Mouse (Mus musculus): Measurements from ENCODE around the gene Elof1. TPM values are rescaled to one million over a fixed set of nuclear protein-coding genes. Genes with fewer than 3 reads are reported as not detected.
A peak's percentile ranks its signal among the peaks of the same experiment; 100 is the strongest.

Gene Elof1
- polyA plus RNA-seq, 1 experiment = 130 TPM

DNA sequence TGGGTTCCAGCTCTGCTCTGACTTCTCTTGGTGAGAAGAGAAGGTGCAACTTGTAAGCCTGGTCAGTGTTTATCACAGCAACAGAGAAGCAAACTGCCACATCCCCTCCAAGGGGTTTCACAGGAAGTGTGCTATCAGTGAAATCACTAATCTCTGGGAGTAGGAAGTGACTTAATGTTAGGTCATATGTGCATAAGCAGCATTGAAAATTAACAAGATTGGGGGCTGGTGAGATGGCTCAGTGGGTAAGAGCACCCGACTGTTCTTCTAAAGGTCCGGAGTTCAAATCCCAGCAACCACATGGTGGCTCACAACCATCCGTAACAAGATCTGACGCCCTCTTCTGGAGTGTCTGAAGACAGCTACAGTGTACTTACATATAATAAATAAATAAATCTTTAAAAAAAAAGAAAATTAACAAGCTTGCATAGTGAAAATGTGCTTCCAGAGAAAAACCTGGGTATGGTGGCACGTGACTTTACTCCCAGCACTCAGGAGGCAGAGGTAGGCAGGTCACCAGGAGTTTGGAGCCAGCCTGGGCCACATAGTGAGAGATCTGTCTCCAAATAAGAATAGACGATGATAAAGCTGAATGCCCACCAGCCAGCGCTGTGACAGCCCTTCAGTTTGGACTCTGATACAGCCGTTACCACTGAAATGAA lies 27.5 kb upstream of the Elof1 start:
- Histone ChIP-seq H3K4me3 (replicated peaks; ENCODE audit: insufficient read depth, low read depth, low read length) (no peak overlapping the region), H3K4me1 (ENCODE audit: control insufficient read depth, insufficient read depth, low read length) (no peaks in the 10 kb centered on the region), H3K27me3 (ENCODE audit: control insufficient read depth, insufficient read depth, low read length) (no peaks in the 10 kb centered on the region), H3K27ac (ENCODE audit: insufficient read depth, low read length) (no peak overlapping the region)
- no peak for DNase-seq
- TF ChIP-seq POLR2A (IDR thresholded peaks at IDR 0.05; ENCODE audit: borderline replicate concordance, insufficient read depth, low read length) = no peak
- TF ChIP-seq CTCF (IDR thresholded peaks at IDR 0.05; ENCODE audit: borderline replicate concordance, insufficient read depth, low read depth, low read length) = no peak
- WGBS = 83% methylated on average over 8 of the region's 8 CpGs

DNA sequence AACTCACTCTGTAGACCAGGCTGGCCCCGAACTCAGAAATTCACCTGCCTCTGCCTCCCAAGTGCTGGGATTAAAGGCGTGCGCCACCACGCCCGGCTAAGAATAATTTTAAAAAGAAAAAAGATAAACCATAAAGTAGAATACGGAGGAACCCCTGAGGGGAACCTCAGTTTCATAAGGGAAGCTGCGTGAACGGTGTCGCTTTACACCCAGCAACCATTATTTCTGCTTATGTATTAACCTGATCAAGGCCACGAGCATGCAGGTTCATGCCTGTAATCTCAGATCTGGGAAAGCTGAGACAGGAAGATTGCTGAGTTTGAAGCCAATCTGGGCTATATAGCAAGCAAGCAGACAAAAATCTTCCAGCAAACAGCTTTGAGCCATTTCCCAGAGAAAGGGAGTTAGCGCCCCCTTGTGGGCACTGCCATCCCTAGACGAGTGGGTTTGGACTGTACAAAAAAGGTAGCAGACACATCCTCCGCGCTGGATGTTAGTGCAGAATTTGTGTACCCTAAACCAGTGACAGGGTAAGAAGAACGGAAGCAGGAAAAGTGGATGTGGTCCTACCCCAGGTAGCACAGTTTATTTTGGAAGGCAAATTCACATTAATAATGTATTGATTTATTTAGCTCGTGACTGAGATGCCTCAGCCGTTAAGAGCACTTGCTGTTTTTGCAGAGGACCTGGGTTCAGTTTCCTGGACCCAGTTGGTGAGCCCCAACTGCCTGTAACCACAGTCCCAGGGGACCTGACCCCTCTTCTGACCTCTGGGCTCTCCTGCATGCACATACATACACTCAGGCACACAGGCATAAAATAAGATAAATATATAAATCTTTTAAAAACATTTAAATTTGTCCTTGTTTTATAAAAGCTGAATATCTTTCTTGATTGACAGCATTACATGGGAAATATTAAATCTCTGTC lies 26.4 kb upstream of the Elof1 start:
- Histone ChIP-seq H3K27me3 (ENCODE audit: control insufficient read depth, insufficient read depth, low read length) (no peaks in the 10 kb centered on the region), H3K4me1 (ENCODE audit: control insufficient read depth, insufficient read depth, low read length) (no peaks in the 10 kb centered on the region), H3K4me3 (replicated peaks; ENCODE audit: insufficient read depth, low read depth, low read length) (no peak overlapping the region), H3K27ac (ENCODE audit: insufficient read depth, low read length) (no peak overlapping the region)
- DNase-seq = peak; percentile 84 to 92
- WGBS = 49% methylated on average over 17 of the region's 17 CpGs
- TF ChIP-seq POLR2A (IDR thresholded peaks at IDR 0.05; ENCODE audit: borderline replicate concordance, insufficient read depth, low read length) (no peak), CTCF (IDR thresholded peaks at IDR 0.05; ENCODE audit: borderline replicate concordance, insufficient read depth, low read depth, low read length) (peak; percentile 92)

DNA sequence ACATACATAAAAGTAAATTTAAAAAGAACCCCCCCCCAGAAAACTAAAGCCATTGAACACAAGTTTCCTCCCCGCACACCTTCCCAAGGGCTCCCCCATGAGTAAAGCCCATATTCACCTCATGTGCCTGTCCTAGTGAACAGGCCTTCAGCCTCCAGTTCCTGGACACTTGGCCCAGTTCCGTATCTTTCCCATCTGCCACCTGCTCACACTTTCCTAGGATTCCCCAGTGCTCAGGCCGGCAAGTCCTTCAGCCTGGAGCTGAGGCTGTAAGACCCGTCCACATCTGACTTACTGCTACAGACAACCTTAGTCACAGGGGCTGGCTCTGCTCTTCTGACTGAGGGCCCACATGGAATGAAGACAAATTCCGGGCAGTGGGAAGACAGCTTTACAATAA lies 22.8 kb upstream of the Elof1 start:
- no peaks in the 10 kb centered on the region for H3K4me1 ChIP-seq (ENCODE audit: control insufficient read depth, insufficient read depth, low read length)
- H3K27ac ChIP-seq (ENCODE audit: insufficient read depth, low read length) = peak overlapping the region; percentile 9; the same call in 1 of the 2 replicates
- WGBS = 19% methylated on average over 5 of the region's 5 CpGs
- TF ChIP-seq POLR2A (IDR thresholded peaks at IDR 0.05; ENCODE audit: borderline replicate concordance, insufficient read depth, low read length) = no peak
- no peak for TF ChIP-seq CTCF (IDR thresholded peaks at IDR 0.05; ENCODE audit: borderline replicate concordance, insufficient read depth, low read depth, low read length)
- H3K27me3 ChIP-seq (ENCODE audit: control insufficient read depth, insufficient read depth, low read length) = no peaks in the 10 kb centered on the region
- DNase-seq = peak; percentile 72 to 86
- H3K4me3 ChIP-seq (replicated peaks; ENCODE audit: insufficient read depth, low read depth, low read length) = no peak overlapping the region

DNA sequence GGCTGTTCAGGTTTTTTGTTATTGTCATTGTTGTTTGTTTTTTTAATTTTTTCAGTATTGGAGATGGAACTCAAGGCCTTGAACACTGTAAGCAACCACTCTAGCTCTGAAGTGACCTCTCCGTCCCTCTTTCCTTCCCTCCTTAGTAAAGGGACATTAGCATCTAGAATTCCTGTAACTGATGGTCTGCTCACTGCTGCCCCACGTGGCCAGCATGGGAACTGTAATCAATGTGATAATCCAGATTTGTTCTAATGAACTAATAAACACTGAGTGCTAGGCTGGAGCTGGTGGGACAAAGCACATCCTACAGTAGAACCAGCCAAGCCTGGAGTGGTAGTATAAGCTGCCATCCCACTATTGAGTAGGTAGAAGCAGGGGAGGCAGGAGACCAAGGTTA lies 21.5 kb upstream of the Elof1 start:
- DNase-seq = peak; percentile 31 to 57
- Histone ChIP-seq H3K4me3 (replicated peaks; ENCODE audit: insufficient read depth, low read depth, low read length) (no peak overlapping the region), H3K4me1 (ENCODE audit: control insufficient read depth, insufficient read depth, low read length) (no peaks in the 10 kb centered on the region), H3K27me3 (ENCODE audit: control insufficient read depth, insufficient read depth, low read length) (no peaks in the 10 kb centered on the region), H3K27ac (ENCODE audit: insufficient read depth, low read length) (no peak overlapping the region)
- TF ChIP-seq POLR2A (IDR thresholded peaks at IDR 0.05; ENCODE audit: borderline replicate concordance, insufficient read depth, low read length) (no peak), CTCF (IDR thresholded peaks at IDR 0.05; ENCODE audit: borderline replicate concordance, insufficient read depth, low read depth, low read length) (peak; percentile 84)
- WGBS = 11% methylated on average over 2 of the region's 2 CpGs

DNA sequence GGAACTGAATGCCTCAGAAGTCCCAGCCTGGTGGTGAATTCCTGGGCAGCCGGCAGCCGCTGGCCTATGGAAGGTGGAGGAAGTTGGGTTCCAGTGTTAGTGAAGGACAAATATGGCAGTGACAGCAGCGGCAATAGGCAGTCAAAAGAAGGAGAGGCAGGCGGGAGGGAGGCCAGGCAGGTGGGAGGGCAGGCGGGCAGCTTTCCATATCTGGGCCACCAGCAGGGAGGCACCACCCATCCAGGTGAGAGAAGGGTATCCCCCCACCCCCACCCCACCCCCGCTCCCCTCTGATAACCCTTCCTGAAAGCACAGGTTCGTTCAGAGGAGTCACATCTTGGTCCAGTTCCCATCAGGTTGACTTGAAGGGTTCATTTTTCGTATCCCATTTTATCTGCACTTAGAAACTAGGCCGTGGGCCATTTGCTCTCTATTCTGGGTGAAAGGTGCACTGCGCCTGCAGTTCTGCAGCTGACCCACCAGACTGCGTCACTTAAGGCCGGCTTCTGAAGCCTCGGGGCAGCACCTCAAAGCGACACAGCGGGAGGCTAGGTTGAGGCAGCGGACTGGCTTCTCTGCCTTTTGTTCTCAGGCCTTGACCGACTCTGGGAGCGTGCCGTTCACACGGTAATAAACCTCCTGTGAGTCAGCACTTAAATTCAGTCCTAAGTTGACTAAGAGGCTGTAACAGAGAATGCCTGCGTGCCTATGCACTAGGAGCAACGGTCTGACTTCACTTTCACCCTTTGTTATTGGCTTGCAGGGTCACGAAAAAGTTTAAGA lies 20.0 kb upstream of the Elof1 start:
- no peak for TF ChIP-seq POLR2A (IDR thresholded peaks at IDR 0.05; ENCODE audit: borderline replicate concordance, insufficient read depth, low read length)
- no peak for TF ChIP-seq CTCF (IDR thresholded peaks at IDR 0.05; ENCODE audit: borderline replicate concordance, insufficient read depth, low read depth, low read length)
- no peak for DNase-seq
- 45% methylated on average over 23 of the region's 23 CpGs for WGBS
- H3K27ac ChIP-seq (ENCODE audit: insufficient read depth, low read length) = no peak overlapping the region
- no peaks in the 10 kb centered on the region for H3K27me3 ChIP-seq (ENCODE audit: control insufficient read depth, insufficient read depth, low read length)
- H3K4me3 ChIP-seq (replicated peaks; ENCODE audit: insufficient read depth, low read depth, low read length) = no peak overlapping the region
- H3K4me1 ChIP-seq (ENCODE audit: control insufficient read depth, insufficient read depth, low read length) = no peaks in the 10 kb centered on the region

DNA sequence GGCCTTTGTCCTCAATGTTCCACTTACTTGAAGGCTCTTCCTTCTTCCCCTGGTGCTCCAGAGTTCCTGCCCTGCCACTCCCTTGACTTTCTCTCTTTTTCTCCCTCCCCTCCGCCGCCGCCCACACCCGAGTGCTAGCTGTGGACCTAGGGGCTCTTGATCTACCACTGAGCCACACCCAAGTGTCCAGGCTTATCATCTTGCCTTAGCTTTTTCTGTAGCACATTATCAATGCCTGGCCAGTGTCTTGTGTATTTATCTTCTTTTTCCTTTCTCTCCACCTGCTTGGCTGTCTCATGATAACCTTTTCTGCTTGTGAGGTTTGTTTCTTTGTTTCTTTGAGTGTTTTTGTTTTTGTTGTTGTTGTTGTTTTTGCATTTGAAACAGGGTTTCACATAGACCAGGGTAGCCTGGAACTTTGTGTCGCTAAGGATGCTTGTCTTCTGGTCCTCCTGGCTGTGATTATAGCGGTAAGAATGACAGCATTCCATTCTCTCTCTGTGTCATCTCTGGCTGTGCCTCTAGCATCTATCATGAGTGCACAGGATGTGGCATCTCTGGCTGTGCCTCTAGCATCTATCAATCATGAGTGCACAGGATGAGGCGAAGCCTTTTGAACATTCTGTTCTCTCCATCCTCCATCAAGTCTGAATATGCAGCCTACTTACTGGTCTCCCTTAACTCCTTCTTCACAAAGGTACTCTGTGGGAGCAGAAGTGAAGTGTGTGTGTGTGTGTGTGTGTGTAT lies 18.8 kb upstream of the Elof1 start, which contains the start of gene Acp5:
Gene Acp5, minus strand, starts transcription at position 68 of the 747 bp plus-strand sequence.
- DNase-seq = no peak
- H3K4me3 ChIP-seq (replicated peaks; ENCODE audit: insufficient read depth, low read depth, low read length) = no peak within 1 kb of the TSS
- 82% methylated on average over 7 of the region's 7 CpGs for WGBS
- no peaks in the 10 kb centered on the region for H3K4me1 ChIP-seq (ENCODE audit: control insufficient read depth, insufficient read depth, low read length)
- H3K27ac ChIP-seq (ENCODE audit: insufficient read depth, low read length) = no peak within 1 kb of the TSS
- TF ChIP-seq POLR2A (IDR thresholded peaks at IDR 0.05; ENCODE audit: borderline replicate concordance, insufficient read depth, low read length) (no peak), CTCF (IDR thresholded peaks at IDR 0.05; ENCODE audit: borderline replicate concordance, insufficient read depth, low read depth, low read length) (no peak)
- H3K27me3 ChIP-seq (ENCODE audit: control insufficient read depth, insufficient read depth, low read length) = no peaks in the 10 kb centered on the region

All from cerebellum, adult 2 months (tissue).